Mouse (Mus musculus) frontal cortex, postnatal 25 days (tissue): ENCODE data around the gene Stat3.
A peak's percentile ranks its signal among the peaks of the same experiment; 100 is the strongest.

ENCODE experiments used
- DNase-seq, 2 experiments: peaks; one replicate each; pipeline ENCODE4 v3.0.0; 2022; ENCODE audit warnings: low spot score in 2 of 2

Gene Stat3

GRCm38 (mm10) chr11:100855178-100855577 is 84.2 kb downstream of the Stat3 start:
- DNase-seq, result no peak

DNA sequence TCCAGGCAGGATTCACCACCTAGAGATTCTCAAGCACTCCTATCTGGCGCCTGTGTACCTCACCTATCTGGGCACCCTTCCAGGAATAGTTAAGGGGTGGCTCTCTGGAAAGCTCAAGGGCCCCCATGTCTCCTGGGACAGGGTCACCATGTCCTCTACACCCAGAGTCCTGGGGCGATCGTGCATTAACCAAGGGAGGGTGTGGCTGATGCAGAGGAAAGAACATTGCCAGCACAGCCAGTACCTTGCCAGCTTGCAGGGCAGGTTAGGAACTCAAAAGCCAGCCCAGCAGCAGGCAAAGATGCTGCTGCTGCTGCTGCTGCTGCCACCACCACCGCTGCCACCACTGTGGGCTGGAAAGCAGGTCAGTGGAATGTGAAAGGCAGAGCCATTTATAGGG is 85.1 kb downstream of the Stat3 start:
- DNase-seq, result no peak

GRCm38 (mm10) chr11:100853018-100853417 is 86.3 kb downstream of the Stat3 start:
- DNase-seq, result no peak

- no peak for DNase-seq
Measured at GRCm38 (mm10) chr11:100852088-100852487, 87.3 kb downstream of the Stat3 start.

DNA sequence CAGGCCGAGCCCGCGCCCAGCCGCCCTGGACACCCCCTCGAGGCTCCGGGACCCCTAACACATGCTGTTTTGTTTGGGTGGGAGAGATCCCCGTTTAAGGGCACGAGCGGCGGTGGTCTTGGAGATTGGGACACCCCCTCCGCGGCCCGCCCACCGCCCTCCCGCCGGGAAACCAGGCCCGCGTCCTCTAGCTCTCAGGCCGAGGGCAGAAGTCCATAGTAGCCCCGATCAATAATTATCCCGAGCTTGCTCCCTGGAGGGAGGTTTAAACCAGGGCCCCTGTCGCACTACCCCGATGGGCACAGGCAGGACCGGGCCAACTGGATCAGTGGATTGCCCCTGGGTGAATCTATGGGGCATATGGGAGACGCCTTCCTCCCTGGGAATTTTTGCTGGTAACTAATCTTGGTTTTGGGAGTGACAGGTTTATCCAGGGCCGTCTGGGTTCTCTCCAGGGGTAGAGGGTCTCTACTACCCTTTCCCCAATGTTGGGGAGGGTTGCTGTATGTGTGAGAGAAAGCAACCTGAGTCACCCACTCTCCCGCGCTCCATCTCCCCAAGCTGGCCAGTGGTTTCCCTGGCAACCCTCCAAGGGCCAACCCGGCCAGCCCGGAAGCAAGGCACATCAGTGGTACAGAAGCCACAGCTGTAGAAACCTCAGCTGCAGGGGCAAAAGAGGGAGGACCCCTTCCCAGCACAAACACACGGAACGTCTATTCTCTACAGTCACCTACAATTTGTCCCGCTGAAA is 88.4 kb downstream of the Stat3 start:
- no peak for DNase-seq

DNA sequence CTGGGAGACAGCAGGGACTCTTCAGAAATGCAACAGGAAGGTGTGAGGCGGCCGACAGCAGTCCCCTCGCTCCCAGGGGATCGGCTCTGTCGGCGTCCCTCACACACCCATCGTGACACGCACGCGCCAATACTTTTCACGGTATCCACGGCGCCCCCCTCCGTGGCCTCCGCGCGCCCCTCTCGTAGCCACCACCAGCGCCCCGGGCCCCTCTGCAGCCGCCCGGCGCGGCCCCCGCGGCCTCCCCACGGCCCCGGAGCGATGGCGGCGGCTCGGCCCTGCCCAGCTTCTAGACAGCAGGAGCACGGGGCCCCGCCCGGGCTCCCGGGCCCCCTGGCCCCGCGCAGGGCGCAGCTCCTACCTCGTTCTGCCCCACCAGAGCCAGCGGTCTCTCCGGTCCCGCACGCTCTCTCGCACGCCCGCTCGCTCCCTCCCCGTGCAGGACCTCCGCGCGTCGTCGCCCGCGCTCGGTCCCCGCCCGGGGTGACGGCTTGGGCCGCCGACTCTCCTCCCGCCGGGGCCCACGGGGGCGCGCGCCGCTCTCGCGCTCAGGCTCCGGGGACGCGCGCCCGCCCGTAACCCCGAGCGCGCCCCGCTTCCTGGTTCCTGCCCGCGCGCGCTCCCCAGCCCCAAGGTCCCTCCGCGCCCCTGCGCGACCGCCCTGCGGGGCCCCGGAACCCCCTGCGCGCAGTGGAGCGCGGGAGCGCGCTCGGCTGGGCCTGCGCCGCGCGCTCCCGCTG is 89.1 kb downstream of the Stat3 start, which contains the start of gene Stat5b:
TSS of gene Stat5b (minus strand) at position 687 of the 740 bp plus-strand sequence.
- DNase-seq, result peak; percentile 37 to 39

DNA sequence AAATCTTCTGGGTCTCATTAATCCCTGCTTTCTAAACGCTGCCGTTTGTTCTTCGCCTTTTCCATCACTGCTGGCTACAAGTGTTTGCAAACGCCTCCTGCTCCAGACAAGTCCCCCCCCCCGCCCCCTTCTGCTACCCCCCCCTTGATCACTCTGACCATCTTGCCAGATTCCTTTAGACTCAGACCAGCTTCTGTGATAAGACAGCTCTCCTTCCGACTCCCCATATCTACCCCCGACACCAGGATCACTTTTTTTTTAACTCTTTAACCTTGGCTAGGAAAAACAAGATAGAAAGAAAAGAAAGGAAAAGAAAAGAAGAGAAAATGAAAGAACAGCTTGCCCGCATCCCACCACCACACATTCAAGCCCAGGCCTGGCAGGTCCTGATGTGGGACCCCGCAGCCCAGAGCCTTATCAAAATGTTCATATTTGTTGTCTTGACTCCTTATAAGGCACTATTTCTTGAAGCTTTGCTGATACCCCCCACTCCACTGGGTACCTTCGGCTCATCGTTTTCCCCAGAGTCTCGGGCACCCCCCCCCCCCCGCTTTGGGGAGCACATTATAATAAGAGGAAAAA is 89.8 kb downstream of the Stat3 start:
- no peak for DNase-seq

DNA sequence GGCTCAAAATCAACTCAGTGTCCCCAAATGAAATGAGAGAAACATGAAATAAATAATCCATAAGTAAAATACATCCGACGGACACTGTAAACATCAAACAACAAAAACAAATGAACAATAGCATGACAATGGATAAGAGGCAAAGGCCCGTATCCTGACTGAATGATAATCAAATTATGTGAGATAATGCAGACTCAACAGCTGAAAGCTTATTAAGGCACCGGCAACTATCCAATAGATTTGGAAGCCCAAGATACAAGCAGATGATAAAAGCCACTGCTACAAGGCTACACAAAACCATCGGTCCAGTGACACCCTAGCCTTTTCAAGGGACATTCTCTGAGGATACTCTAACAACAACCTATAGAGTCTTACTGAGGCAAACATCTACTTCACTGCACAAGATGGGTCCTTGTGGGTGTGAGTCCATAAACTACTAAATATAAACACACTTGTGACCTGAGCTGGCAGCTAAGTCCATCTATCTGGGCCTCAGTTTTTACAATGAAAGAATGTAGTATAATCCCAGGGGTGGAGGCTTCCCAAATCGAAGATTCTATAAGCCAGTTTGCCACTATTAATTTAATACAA is 90.5 kb downstream of the Stat3 start:
- DNase-seq, result no peak

GRCm38 (mm10) chr11:100848080-100848479 is 91.3 kb downstream of the Stat3 start:
- no peak for DNase-seq

GRCm38 (mm10) chr11:100847572-100847971 is 91.8 kb downstream of the Stat3 start:
- DNase-seq, result no peak

GRCm38 (mm10) chr11:100845793-100846192 is 93.5 kb downstream of the Stat3 start:
- DNase-seq, result no peak

DNA sequence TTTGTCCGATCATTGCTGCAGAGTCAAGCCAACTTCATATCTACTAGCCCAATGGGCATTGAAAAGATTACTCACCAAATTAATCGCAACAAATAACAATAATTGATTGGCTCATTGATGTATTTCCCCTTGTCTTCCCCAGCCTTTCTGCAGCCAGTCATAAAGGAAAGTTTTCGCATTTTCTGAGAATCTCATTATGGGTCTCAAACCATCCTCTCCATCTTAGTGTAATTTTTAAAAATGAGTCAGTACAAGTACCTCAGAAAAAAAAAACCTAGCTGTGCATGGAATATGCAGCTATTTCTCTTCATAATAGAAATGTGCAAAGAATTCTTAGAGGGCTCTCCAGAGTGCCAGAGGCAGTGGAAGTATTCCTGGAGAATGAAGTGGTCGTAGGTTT is 95.2 kb downstream of the Stat3 start:
- no peak for DNase-seq

GRCm38 (mm10) chr11:100843070-100843669 is 96.2 kb downstream of the Stat3 start:
- no peak for DNase-seq

- DNase-seq, result no peak
Measured at GRCm38 (mm10) chr11:100842025-100842424, 97.3 kb downstream of the Stat3 start.

DNA sequence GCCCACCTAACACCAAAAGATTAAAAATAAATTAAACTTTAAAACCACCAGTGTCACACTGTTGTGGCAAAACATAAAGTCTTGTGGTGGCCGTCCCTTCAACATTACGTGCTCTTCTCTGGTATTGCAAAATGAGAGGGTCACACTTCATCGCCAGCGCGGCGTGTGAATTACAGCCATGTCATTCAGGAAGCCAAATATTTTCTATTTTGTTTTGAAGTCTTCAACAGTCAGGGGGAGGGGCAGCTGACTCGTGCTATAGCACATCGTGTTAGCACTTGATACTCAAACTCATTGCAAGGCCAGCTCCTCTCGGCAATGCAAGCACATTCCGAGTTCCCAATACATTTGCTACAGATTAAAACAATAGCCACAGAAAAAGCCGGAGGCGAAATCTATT is 98.5 kb downstream of the Stat3 start:
- DNase-seq, result no peak

DNA sequence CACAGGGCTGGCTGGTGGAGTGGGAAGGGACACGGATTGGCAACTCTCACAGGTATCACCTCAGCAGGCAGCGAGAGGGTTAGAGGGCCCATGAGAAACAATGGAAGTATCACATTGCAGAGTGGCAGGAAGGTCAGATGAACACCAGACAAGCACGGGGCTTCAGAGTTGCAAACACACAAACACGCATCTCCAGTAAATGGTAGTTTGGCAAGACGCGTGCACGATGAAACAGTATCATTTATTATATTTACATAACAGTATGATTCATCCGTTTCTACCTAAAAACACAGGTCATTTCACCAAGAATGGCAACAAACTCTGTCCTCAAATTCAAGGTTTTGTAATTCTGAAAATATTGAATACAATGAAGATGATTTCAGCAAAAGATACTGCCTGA is 99.8 kb downstream of the Stat3 start:
- no peak for DNase-seq

DNA sequence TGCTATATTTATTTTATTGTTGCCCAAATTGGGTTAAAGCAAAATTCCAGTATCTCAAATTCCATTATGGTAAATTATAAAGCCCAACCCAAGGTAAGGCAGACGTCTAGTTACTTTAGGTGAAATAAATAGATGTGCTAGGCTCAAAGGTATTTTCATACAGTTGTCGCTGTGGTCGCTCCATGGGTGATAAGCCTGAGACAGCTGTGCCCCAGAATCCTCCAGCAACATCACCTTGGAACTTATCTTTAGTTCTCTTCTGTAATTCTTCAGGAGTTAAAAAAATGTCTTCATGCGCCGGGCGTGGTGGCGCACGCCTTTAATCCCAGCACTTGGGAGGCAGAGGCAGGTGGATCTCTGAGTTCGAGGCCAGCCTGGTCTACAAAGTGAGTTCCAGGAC is 100.4 kb downstream of the Stat3 start:
- DNase-seq, result no peak

DNA sequence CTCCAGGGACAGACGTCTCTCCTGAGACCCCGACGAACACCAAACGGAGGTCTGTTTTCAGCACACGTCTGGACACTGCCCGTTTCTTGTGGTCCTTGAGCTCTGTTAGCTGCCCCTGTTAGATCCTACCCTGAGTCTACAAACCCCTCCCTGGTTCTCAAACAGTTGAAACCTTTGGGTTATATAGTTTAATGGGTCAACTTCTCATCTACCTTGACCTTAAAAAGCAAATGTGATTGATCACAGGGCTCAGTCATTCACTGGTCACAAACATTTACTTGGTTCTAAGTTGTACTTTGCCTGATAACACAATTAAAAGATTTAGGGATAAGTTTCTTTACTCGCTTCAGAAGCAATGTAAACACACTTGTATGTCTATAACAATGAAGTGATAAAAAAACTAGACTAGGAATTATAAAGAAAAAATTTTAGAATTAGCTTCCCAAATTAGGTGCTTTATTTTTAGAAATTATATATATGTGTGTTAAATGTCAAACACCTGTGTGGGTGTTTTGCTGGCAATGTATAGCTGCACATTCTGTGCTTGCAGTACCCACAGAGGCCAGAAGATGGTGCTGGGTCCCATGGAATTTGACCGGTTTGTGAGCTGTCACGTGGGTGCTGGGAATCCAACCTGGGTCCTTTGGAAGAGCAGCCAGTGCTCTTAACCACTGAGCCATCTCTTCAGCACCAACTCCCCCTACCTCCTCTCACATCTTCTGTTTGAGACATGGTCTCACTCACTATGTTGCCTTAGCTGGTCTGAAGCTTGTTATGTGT is 102.2 kb downstream of the Stat3 start:
- DNase-seq, result no peak
